Mouse (Mus musculus) ovary, postnatal 10 days (tissue): ENCODE results near the gene Cel.
A peak's percentile ranks its signal among the peaks of the same experiment; 100 is the strongest.

Experiments
- DNase-seq: peaks from one replicate; pipeline ENCODE4 v3.0.0; 2022; ENCODE audit warnings: low spot score

The Cel gene

DNA sequence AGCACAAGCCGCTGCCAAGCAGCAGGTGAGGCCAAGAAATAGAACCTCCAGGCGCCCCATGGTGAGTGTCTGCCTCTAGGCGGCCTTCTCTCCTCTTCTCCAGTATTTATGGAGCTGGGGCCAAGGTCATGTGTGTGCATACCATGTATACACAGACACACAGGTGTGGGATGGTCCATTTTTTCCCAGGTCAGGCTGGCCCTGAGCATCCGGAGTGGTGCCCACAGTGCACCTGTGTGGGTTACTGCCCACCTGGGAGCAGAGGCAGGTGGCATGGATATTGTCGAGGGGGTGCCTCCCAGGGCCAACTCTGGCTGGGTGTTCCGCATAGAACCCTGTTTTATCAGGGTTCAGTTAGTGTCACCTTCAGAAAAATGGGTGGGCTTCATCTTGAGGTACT lies at the start of gene Cel:
TSS of gene Cel (minus strand) at position 101 of the 400 bp plus-strand sequence.
- DNase-seq, result no peak

DNA sequence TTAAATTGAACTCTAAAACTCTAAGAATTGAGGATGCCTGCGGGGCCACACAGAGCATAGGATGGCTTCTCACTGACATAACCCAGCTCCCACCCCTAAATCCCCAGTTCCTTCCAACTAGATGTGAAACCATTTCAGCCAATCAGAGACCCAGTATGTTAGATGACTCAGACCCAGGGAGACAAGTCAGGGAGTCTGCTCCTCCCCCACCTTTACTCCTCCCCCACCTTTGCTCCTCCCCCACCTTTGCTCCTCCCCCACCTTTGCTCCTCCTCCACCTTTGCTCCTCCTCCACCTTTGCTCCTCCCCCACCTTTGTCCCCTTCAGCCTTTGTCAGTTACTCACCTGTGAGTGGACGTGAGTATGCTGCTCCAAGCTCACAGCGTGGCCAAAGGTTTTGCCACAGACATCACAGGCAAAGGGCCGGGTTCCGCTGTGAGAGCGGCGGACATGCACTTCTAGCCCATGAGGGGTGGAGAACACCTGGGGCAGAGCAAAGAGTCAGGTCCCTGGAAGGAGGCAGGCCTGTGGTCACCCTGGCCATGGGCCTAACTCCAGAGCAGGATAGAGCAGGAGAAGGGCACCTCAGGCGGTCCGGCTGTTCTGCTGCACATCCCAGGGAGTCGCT lies 49.3 kb upstream of the Cel start:
- DNase-seq, result no peak

DNA sequence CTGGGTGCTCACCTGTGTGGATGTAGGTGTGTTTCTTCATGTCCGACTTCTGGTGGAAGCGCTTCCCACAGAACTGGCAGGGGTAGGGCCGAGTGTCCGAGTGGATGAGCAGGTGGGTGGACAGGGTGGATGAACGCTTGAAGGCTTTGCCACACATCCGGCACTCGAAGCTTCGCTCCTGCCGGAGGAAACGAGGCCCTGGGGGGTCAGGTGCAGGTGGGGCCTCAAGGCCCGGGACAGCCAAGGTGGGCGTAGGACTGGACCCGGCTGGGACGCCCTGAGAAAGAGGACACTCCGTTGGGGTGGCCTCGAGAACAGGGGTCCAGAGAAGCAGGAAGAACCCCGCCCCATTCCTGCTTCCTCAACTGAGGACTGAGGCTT lies 48.2 kb upstream of the Cel start:
- DNase-seq, result no peak

DNA sequence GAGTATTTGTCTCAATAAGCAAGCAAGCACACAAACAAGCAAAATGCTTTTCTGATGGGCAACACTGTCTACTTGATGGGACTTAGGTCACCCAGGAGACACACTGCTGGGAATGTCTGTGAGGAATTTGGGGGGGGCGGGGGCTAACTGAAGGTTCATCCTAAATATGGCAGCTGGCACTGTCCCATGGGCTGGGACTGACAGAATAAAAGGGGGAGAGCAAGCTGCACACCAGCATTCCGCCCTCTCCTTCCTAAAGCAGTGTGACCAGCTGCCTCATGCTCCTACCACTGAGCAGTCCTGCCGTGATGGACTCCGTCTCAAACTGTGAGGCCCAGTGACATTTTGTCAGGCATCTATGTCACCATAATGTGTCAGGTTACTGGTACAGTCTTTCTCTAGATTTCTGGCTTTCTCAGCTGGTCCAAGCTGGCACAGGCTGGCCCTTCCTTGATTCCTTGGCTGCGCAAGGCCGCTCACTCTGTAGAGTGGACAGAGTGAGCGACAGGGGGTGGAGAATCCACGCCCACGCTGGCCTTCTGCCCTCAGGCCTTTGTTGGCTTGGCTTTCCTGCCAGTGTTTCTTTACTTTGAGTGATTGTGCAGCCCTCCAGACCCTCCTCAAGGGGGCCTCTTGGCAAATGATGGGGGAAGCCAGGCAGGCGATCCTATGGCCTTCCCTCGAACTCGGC lies 47.7 kb upstream of the Cel start:
- no peak for DNase-seq

DNA sequence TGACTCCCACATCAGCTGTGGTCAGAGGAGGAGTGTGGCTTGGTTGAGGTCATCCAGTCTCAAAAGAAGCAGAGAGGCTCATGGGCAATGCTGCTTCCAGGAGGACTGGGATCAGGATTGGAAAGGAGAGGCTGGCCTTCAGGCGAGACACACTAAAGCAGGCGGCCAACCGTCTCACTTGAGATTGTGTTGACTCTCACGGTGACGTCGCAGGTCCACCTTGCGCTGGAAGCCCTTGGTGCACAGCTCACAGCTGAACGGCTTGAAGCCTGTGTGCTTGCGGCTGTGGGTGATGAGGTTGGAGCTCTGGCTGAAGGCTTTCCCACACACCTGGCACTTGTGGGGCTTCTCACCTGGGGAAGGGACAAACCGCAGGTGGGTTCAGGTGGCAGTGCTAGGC lies 46.6 kb upstream of the Cel start:
- no peak for DNase-seq

DNA sequence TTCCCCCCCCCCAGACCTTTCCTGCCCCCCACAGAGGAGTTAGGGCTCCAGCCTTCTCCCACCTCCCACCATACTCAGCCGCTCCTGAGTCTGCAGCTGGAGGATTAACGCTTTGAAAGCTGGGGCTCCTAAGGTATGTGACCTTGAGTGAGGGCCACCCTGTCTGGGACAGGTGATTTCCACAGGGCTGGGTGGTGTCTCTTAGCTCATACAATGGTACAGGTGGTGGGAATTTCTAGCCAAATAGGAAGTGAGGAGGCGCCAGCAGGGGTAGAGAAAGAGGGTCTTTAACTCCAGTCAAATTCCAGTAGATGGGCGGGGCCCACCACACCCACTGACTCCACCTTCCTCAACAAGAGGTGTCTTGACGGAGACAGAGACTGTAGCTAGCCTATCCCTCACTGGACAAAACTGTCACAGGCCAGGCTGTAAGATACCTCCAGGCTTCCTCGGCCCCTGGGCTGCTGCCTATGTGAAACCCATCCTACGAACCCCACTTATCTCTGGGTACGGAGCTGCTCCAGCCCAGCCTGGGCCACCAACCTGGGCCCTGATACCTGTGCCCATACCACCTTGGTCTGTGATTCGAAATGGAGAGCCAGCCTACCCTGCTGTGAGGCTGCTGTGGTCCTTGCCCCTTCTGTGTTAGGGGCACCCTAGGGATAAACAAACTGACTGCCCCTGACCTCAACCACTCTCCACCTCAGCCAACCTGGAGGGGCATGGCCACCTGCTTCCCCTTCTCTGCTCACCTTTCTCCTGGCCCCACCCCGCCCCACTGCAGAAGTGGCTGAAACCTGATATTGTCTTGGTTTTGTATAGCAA lies 44.4 kb upstream of the Cel start:
- no peak for DNase-seq

DNA sequence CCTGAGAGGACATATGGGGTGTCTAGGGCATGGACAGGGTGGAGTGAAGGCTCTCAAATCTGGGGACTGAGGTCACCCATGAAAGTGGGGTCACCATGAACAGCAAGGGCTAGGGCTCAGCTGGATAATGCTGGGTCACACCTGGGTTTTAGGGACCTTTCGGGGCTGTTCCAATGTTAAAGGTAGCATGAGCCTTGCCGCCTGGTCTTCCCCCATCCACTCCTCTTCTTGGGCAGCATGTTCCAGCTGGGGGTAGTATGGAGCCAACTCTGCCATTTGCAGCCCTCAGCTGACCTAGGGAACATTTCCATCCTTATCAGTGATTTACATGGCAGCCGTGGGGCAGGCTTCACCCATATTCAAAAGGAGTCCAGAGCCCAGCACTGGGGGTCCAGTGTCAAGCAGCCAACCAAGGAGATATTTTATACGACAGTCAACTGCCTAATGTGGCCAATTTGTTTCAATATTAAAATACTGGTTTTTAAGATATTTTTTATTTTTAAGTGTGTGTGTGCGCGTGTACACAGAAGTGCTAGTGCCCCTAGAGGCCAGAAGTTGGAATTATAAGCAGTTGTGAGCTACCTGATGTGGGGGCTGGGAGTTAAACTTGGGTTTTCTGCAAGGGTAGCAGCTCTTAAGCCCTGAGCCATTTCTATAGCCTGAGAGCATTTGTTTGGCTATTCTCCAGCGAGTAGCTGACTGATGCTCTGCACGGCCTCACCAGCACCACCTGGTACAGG lies 43.6 kb upstream of the Cel start:
- DNase-seq, result no peak

DNA sequence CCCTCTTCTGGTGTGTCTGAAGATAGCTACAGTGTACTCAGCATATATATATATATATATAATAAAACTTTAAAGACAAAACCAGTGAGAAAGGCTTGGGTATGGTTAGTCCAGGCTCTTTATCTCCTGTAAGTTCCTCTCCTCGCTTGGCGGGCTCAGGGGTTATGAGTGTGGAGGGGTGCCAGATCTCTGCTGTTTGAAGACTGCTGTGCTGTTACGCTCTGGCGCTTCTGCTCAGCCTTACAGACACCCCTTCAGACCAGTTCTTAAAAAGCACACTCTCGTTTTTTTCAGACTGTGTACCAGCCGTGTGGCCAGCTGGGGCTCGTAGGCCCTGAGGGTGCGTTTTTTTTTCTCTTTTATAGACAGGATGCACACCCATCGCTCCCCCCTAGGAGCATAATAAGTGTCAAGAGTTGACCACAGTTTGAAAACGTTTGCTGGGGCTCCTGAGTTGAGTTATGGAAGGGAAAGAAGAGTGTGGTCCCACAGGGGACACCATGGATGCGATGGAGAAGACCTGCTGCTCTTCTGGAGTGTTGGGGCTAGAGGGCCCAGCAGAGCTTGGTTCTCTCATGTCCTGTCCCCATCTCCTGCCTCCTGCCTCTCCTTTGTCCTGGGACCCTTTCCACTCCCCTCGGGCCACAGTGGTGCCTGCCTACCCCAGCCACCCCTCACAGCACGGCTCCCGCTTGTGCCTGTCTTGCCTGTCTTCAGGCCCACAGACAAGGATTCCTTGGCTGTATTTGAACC lies 42.8 kb upstream of the Cel start:
- no peak for DNase-seq

DNA sequence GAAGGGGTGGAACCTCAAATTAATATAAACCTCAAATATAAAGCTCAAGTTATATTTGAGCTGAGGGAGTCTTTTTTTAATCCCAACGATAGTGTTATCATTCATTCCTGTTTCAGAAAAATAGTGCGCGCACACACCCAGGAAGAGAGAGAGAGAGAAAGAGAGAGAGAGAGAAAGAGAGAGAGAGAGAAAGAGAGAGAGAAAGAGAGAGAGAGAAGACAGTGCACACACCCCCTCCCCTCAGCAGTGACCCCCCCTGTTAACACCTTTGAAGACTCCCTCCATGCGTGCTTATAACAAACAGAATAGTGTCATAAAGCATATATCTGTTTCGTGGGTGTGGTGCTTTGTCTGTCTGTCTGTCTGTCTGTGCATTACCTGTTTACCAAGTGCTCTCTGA lies 40.3 kb upstream of the Cel start:
- DNase-seq, result no peak

DNA sequence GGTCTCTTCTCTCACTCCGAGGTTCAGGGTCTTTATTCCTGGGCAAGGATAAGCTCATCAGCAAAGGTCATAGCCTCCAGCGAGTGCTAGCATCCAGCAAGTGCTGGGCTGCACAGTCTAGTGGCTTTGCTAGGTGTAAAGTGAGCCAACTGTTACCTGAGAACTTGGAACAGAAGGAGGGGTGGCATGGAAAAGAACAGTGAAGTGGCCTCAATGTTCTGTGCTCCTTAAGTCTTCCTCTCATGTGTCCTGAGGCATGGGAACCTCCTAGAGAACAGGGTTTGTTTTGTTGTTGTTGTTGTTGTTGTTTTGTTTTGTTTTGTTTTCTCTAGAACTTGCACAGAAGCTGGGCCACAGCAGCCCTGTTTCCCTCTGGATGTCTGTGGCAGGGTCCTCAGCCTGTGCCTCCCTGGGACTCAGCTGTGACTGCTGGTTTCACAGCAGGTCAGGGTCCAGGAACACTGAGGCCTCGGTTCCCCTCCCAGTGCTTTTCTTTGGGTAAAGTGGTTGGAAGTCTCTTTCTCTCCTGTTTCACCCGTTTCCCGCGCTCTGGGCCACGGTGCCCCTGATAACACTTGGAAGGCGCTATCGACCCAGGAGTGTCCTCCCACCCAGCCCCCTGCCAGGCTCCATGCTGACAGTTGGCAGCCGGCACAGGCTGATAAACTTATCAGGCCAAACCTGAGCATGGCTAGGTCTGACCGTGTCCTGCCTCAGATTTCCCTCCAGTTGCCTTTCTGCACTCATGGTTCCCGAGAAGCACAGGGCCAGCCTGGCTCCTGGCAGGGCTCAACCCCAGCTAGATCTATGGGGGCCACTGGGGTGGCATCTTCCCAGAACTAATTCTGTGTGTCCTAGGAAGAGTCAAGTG lies 38.8 kb upstream of the Cel start:
- DNase-seq, result no peak

DNA sequence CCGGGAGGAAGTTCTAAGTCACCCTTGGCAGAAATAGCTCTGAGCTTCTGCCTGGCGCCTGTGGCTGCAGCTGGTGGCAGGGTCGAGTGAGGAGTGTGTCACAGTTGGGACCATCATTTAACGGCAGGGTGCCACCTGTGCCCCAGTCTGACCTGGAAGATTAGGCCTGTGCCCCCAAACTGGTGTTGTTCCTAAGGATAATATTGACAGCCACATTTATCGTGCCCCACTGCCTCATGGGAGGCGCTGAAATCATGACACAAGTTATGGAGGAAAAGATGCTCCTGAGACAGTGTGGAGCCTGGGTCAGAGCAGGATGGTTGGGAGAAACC lies 36.3 kb upstream of the Cel start:
- no peak for DNase-seq

DNA sequence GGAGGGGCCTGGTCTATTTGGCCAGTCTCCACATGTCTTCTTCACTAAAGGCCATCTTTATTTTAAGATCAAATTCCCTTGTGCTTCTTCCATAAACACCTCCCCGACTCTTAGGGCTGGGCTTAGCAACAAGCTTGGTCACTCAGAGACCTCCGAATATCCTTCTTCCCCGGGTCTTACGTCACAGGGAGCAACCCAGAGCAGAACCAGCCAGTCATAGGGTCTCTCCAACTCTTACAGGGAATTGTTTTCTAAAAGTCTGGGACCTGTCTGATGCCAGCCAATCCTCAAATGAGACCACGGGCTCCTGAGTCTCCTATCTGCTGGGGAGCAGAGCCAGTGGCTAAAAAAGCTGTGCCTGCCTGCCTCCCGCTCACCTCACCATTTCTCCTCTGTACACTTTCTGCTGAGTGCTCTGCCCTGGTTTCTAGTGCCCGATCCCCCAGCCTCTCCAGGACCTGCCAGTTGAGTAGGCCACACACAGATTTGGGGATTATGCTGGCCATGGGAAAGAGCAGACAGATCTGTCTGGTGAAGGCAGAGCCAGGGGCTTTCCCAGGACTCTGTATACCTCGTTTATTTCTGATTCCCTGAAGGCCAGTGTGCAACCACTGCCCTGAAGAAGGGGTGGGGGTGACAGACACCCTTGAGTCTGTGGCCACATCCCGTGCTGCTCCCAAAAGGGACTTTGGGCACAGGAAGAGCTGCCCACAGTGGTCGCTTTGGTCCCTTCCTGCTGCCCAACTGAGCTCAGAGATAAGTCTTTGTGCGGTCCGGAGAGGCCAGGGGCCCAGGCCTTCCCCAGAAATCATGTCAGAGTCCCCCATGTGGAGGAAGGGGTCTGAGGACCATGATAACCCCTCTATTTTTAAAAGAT lies 35.7 kb upstream of the Cel start:
- DNase-seq, result no peak

DNA sequence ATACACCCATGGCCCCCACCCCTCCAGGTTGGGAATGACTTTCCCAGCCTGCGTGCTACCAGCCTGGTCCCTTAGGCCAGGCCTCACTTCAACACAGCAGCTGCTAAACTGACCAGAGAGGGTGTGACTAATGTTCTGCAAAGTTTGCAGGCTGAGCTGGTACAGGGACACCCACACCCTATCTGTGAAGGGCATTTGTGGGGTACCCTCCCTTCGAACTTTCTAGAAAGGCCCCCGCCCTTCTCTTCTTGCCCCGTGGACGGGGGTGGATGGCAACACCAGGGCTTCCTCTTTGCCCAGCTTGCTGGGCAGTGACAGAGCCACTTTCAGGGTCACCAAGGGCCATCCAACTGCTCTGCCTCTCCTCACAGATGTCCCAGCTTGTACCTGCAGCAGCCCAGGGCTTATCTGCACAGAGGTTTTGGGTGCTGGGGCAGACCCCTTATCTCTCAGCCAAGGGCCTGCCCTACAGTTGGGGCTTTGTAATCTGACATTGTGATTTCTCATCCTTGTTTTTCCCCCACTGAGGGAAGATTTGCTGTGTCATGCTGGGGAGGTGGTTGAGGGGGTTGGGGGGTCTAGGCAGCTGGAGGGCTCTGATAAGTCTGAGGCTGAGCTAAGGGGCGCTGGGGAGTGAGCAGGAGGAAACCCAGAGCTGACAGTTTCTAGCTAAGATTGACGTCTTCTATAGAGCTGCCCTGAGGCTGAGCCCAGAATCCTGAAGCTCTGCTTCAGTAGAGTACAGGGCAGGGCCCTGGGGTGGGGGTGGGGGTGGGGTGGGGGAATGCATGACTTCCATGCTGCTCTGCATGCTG lies 34.7 kb upstream of the Cel start:
- DNase-seq, result no peak

DNA sequence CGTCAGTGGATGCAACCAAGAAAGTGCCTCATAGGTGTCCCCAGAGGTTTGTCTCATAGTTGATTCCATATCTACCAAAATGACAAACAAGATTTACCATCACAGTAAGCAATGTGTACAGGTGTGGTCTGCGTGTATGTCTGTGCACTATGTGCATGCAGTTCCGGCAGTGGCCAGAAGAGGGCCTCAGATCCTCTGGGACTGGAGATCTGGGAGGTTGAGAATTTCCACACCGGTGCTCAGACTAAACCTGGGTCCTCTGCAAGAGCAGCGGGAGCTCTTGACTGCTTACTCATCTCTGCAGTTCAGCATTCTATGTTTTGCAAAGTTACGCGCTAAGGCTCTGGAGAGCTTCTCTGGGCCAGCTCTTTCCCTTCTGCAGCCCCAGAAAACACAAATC lies 33.8 kb upstream of the Cel start:
- no peak for DNase-seq

DNA sequence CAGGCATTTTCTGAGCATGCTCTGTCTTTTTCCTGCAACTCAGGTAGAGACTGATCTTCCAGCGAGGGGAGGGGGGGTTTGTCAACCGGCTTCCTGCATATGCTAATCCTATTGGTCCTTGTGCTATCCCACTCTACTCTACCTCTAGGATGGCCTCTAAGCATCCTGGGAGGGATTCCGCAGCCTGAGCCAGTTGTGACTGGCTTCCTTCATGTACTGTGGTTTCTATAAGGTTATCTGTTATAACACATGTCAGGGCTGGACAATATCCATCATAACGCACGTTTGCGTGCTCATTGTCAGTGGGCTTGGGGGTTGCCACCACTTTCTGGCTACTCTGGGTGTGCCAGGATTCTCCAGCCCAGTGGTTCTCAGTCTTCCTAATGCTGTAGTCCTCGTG lies 32.8 kb upstream of the Cel start:
- DNase-seq, result no peak

DNA sequence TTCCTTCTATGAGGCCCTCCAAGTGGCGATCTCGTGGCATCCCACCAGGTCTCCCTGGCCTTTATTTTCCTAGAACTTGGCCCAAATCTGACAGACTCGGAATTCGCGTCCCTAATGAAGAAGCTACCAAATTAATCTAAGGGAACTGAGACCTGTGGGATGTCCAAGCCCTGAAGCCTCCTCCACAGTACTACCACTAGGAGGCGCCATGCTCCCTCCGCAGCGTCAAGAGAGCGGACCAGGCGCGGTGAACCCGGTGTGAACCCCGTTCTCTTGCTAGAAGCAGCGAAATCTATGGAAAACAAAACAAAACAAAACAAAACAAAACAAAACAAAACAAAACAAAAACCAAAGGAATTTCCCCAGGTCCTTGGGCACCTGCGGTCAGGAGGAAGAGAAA lies 29.6 kb upstream of the Cel start:
- peak; percentile 27 for DNase-seq

DNA sequence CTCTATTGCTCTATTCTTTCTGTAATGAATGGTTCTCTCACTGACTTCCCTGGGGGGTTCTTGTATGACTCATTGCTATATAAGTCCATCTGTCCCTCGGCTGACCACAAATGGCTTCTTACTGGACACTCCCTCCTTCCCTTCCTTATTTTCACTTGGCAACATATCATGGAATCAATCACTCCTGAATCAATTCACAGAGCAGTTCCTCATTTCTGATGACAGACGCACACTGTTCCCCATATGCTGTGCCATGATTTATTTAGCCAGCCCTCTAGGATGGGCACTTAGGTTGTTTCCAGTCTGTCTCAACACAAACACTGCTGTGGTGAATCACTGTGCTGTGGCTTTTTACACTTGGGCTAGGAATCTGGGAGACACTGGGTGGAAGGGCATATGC lies 28.3 kb upstream of the Cel start:
- no peak for DNase-seq

DNA sequence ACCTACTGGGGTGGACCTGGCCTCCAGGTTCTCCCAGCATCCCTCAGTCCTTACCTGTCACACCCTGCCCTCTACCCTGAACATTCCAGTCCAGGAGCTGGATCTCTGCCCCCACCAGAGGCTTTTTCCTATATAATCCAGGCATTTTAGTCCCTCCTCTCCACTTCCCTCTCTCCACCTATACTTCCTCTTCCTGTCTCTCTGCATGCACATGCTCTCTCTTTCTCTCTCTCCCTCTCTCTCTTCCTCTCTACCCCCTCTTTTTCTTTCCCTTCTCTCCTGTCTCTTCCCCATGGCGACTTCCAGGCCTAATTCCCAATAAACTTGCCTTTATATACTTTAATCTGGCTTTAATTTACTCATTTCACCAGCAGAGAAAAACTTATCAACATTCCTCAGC lies 25.4 kb upstream of the Cel start:
- DNase-seq, result no peak

DNA sequence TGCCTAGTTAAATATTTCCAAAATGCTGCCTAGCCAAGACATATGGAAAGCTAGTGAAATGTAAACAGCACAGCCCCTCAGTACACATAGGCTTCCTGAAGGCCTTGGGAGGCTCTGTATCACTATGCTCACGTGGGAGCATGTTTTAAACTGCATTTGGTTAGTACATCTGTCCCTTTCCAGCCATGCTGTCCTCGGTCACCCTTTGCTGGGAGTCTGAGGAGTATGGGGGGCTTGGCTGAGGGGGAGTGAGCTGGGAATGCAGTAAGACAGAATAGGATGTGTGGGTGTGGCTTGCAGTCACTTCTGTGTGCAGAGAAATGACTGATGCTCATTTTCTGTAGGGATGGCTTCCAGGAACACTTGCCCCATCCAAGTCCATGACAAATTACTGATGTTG lies 22.5 kb upstream of the Cel start:
- DNase-seq, result no peak
